28 mouse cellular contexts compared by ENCODE assay signal in genomic region chr10:41525696-41526095, GRCm38 (mm10). TPM values are rescaled to one million over a fixed set of nuclear protein-coding genes. Genes with fewer than 3 reads are reported as not detected.
"Had no signal": no experiment of that assay in that cellular context is flagged by ENCODE, and none has a peak within 500 bp of the region (broad histone marks: within the 10 kb centered on the region; RNA-seq: fewer than 3 reads in every experiment).

No protein-coding gene starts in this region.

- H3K27me3 ChIP-seq: heart, embryonic 12.5 days; hindbrain, embryonic 12.5 days; intestine, embryonic 15.5 days; kidney, embryonic 15.5 days; limb, embryonic 13.5 days; limb, embryonic 15.5 days; liver, embryonic 12.5 days had no signal

- H3K27ac ChIP-seq: gastrocnemius, adult 2 months; heart, adult 2 months; hindbrain, embryonic 10.5 days; hindbrain, embryonic 12.5 days; hindbrain, embryonic 14.5 days; intestine, embryonic 15.5 days; kidney, embryonic 15.5 days; kidney, postnatal 0 days; limb, embryonic 13.5 days; limb, embryonic 15.5 days; liver, embryonic 12.5 days had no signal

- ATAC-seq: hindbrain, embryonic 16.5 days; inflammation-experienced regulatory T-cells, adult 6 months; intestine, embryonic 15.5 days; intestine, postnatal 0 days; liver, embryonic 12.5 days had no signal

- DNase-seq: gastrocnemius, adult 2 months; gastrocnemius, postnatal 10 days; gastrocnemius, postnatal 25 days; heart, adult 2 months; heart, postnatal 10 days; heart, postnatal 4 days; kidney, adult 18-20 months; kidney, adult 9 months; kidney, postnatal 14 days; kidney, postnatal 36 days; layer of hippocampus, adult 9-11 months; layer of hippocampus, postnatal 36 days; left cerebral cortex, postnatal 4 days had no signal

- H3K9me3 ChIP-seq: heart, embryonic 12.5 days; hindbrain, embryonic 10.5 days; hindbrain, embryonic 12.5 days; intestine, embryonic 15.5 days; kidney, embryonic 15.5 days; limb, embryonic 13.5 days; limb, embryonic 15.5 days; liver, embryonic 12.5 days had no signal

- H3K4me3 ChIP-seq: gastrocnemius, adult 2 months; heart, adult 2 months; heart, embryonic 12.5 days; hindbrain, embryonic 10.5 days; hindbrain, embryonic 12.5 days; intestine, embryonic 15.5 days; kidney, embryonic 15.5 days; limb, embryonic 13.5 days; limb, embryonic 15.5 days; liver, embryonic 12.5 days had no signal

- H3K9ac ChIP-seq: heart, embryonic 12.5 days; hindbrain, embryonic 12.5 days; hindbrain, embryonic 14.5 days; intestine, embryonic 15.5 days; kidney, embryonic 15.5 days; limb, embryonic 13.5 days; limb, embryonic 15.5 days; liver, embryonic 12.5 days had no signal

- H3K4me2 ChIP-seq: heart, embryonic 12.5 days; hindbrain, embryonic 12.5 days; hindbrain, embryonic 14.5 days; intestine, embryonic 15.5 days; kidney, embryonic 15.5 days; limb, embryonic 13.5 days; limb, embryonic 15.5 days; liver, embryonic 12.5 days had no signal

RNA-seq across cellular contexts. Expression of gene Ppil6, which starts 35.5 kb away (rescaled TPM):
- total RNA-seq: gastrocnemius, adult 2 months; gastrocnemius, postnatal 10 days; gastrocnemius, postnatal 25 days; gastrocnemius, postnatal 4 days; granulocyte monocyte progenitor cell, adult 5-6 weeks had no signal
- polyA plus RNA-seq: inflammation-experienced regulatory T-cells, adult 6 months; liver, embryonic 12.5 days had no signal
